Mouse (Mus musculus): ENCODE data around the gene Med12l.
A peak's percentile ranks its signal among the peaks of the same experiment; 100 is the strongest.
"Not testable (repeated sequence)": the region's sequence is repeated elsewhere in the genome, so short reads cannot be mapped to it uniquely, and the experiment has no call there.

Med12l gene

GRCm38 (mm10) chr3:59139651-59140051, 134.0 kb downstream of the Med12l start:
- DNase-seq (ENCODE audit: low read depth, low spot score) = no peak

GRCm38 (mm10) chr3:59140115-59140514, 134.5 kb downstream of the Med12l start:
- no peak for DNase-seq (ENCODE audit: low read depth, low spot score)

GRCm38 (mm10) chr3:59140941-59141340, 135.3 kb downstream of the Med12l start:
- not testable (repeated sequence) for DNase-seq (ENCODE audit: low read depth, low spot score)

- no peak for DNase-seq (ENCODE audit: low read depth, low spot score)
These were observed 136.1 kb downstream of the Med12l start for GRCm38 (mm10) chr3:59141507-59142305.

- no peak for DNase-seq (ENCODE audit: low read depth, low spot score)
These were observed 139.6 kb downstream of the Med12l start for GRCm38 (mm10) chr3:59145194-59145593.

- peak; percentile 4 for DNase-seq (ENCODE audit: low read depth, low spot score)
These were observed 144.0 kb downstream of the Med12l start for GRCm38 (mm10) chr3:59149646-59150045.

- DNase-seq (ENCODE audit: low read depth, low spot score) = no peak
These were observed 145.0 kb downstream of the Med12l start for GRCm38 (mm10) chr3:59150624-59151023.

- DNase-seq (ENCODE audit: low read depth, low spot score) = peak; percentile 19
These were observed 147.8 kb downstream of the Med12l start, which contains the start of gene P2ry14 for GRCm38 (mm10) chr3:59153424-59153823. TSS of gene P2ry14 (minus strand) at chr3:59153618.

GRCm38 (mm10) chr3:59154888-59155287, 149.3 kb downstream of the Med12l start:
- DNase-seq (ENCODE audit: low read depth, low spot score) = no peak

- DNase-seq (ENCODE audit: low read depth, low spot score) = no peak
These were observed 149.8 kb downstream of the Med12l start for GRCm38 (mm10) chr3:59155404-59155803.

GRCm38 (mm10) chr3:59157048-59157447, 151.4 kb downstream of the Med12l start:
- no peak for DNase-seq (ENCODE audit: low read depth, low spot score)

- DNase-seq (ENCODE audit: low read depth, low spot score) = no peak
These were observed 154.8 kb downstream of the Med12l start for GRCm38 (mm10) chr3:59160465-59160864.

GRCm38 (mm10) chr3:59167417-59168054, 161.9 kb downstream of the Med12l start:
- no peak for DNase-seq (ENCODE audit: low read depth, low spot score)

- peak; percentile 6 for DNase-seq (ENCODE audit: low read depth, low spot score)
These were observed 162.9 kb downstream of the Med12l start for GRCm38 (mm10) chr3:59168476-59168875.

- no peak for DNase-seq (ENCODE audit: low read depth, low spot score)
These were observed 163.6 kb downstream of the Med12l start for GRCm38 (mm10) chr3:59169215-59169614.

- no peak for DNase-seq (ENCODE audit: low read depth, low spot score)
These were observed 164.4 kb downstream of the Med12l start for GRCm38 (mm10) chr3:59169921-59170627.

- peak; percentile 56 for DNase-seq (ENCODE audit: low read depth, low spot score)
These were observed 169.0 kb downstream of the Med12l start for GRCm38 (mm10) chr3:59174426-59175154.

- peak; percentile 72 for DNase-seq (ENCODE audit: low read depth, low spot score)
These were observed 169.6 kb downstream of the Med12l start for GRCm38 (mm10) chr3:59175234-59175633.

- no peak for DNase-seq (ENCODE audit: low read depth, low spot score)
These were observed 171.2 kb downstream of the Med12l start for GRCm38 (mm10) chr3:59176871-59177270.

GRCm38 (mm10) chr3:59181134-59181533, 175.5 kb downstream of the Med12l start:
- DNase-seq (ENCODE audit: low read depth, low spot score) = no peak

- DNase-seq (ENCODE audit: low read depth, low spot score) = no peak
These were observed 176.5 kb downstream of the Med12l start for GRCm38 (mm10) chr3:59182129-59182528.

- DNase-seq (ENCODE audit: low read depth, low spot score) = no peak
These were observed 180.0 kb downstream of the Med12l start for GRCm38 (mm10) chr3:59185662-59186061.
